Mouse (Mus musculus) lung, embryonic 14.5 days (tissue): ENCODE measurements at regions not wholly inside any gene's neighbourhood (a gene's known extent, or its start where the extent isn't known, plus 50 kb on each side); places are given as distances from the start of the nearest gene placed in this dataset.

Experiments
- ATAC-seq: fragments of 200-750 bp; cut with Nextera tagmentation; 2 replicates; pipeline ENCODE4 v1.8.0; 2017; ENCODE audit warnings: mild to moderate bottlenecking, moderate TSS enrichment, moderate library complexity; ENCODE audit not compliant: insufficient read depth
- DNase-seq: peaks from one replicate; pipeline ENCODE4 v3.0.0-alpha.2; 2015
- H3K27ac ChIP-seq: fragments of 300-500 bp; sonication (generic); 2 replicates; pipeline ENCODE4 v1.5.1; 2014; ENCODE audit warnings: low read depth, mild to moderate bottlenecking, moderate library complexity
- H3K27me3 ChIP-seq: fragments of 300-500 bp; sonication (generic); 2 replicates; pipeline ENCODE4 v1.6.1; 2014; ENCODE audit warnings: low read length, control low read depth; ENCODE audit not compliant: insufficient read depth
- H3K36me3 ChIP-seq: fragments of 300-500 bp; sonication (generic); 2 replicates; pipeline ENCODE4 v1.6.1; 2014; ENCODE audit warnings: control low read depth; ENCODE audit not compliant: insufficient read depth
- H3K4me1 ChIP-seq: fragments of 300-500 bp; sonication (generic); 2 replicates; pipeline ENCODE4 v1.6.1; 2014; ENCODE audit warnings: antibody characterized with exemption, control low read depth; ENCODE audit not compliant: insufficient read depth
- H3K4me2 ChIP-seq: fragments of 300-500 bp; sonication (generic); 2 replicates; pipeline ENCODE4 v1.6.1; 2014; ENCODE audit warnings: mild to moderate bottlenecking
- H3K4me3 ChIP-seq: fragments of 300-500 bp; sonication (generic); 2 replicates; pipeline ENCODE4 v1.5.1; 2014; ENCODE audit warnings: low read depth, low read length
- H3K9ac ChIP-seq: fragments of 300-500 bp; sonication (generic); 2 replicates; pipeline ENCODE4 v1.6.1; 2014
- H3K9me3 ChIP-seq: fragments of 300-500 bp; sonication (generic); 2 replicates; pipeline ENCODE4 v1.6.1; 2016; ENCODE audit warnings: low read depth, low read length, control low read depth
- CTCF ChIP-seq: IDR thresholded peaks from 2 replicates; pipeline ENCODE4 v1.5.1; 2016; ENCODE audit warnings: antibody characterized with exemption, low read depth
- WGBS: fragments of 180-500 bp; shearing (Covaris S2); extraction: QIAGEN DNeasy Blood & Tissue Kit; methylation state at CpG from one replicate; pipeline ENCODE4 v1.1.7; 2014; 5-methylcytosine and 5-hydroxymethylcytosine counted together

DNA sequence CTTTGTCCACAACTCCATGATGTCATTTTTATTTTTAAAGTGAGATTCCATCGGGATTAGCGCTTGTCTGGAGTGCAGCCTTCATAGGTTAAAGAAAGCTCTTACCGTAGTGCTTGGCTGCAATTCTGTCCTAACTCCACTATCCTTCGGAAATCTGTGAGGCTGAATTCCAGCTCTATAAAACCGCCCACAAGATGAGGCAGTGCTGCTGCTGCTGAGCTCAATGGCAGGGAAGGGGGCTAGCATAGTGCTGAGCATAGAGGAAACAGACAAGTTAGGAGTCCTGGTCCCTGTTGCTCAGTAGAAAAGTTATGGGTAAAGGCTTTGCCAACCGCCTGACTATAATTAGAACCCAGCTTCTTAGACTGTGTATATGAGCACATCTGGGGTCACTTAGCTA lies 163.5 kb downstream of the Maf start:
- Histone ChIP-seq H3K27ac (no peak overlapping the region), H3K4me3 (no peak overlapping the region), H3K36me3 (no peaks in the 10 kb centered on the region), H3K9me3 (no peaks in the 10 kb centered on the region), H3K27me3 (no peaks in the 10 kb centered on the region), H3K4me2 (no peak overlapping the region), H3K9ac (no peak overlapping the region), H3K4me1 (no peaks in the 10 kb centered on the region)
- ATAC-seq = no peak
- 68% methylated on average over 6 of the region's 6 CpGs for WGBS
- DNase-seq = no peak
- TF ChIP-seq CTCF = no peak

DNA sequence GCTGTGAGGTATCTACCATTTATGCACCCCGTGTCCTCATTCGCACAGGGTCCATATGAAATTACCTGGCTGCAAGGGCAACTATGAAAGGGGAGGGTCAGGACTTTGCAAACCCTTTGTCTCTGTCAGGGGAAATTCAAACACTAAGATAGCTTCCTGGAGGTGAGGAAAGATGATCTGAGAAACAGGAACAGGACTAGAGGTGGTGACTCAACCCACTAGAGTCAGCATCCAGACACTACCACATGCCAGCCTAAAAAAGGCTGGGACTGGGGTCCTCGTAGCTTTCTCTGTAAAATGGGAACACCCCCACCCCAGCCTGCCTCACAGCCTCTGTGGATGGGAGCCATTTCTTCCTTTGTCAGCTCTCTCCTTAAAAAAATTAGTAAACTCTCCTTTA lies 164.7 kb downstream of the Maf start:
- H3K27ac ChIP-seq = no peak overlapping the region
- no peak overlapping the region for H3K4me2 ChIP-seq
- no peaks in the 10 kb centered on the region for H3K36me3 ChIP-seq
- ATAC-seq (no peak), DNase-seq (no peak)
- H3K9me3 ChIP-seq = no peaks in the 10 kb centered on the region
- WGBS = 85% methylated on average over 3 of the region's 3 CpGs
- no peaks in the 10 kb centered on the region for H3K27me3 ChIP-seq
- no peak overlapping the region for H3K4me3 ChIP-seq
- no peak overlapping the region for H3K9ac ChIP-seq
- no peak for TF ChIP-seq CTCF
- no peaks in the 10 kb centered on the region for H3K4me1 ChIP-seq

GRCm38 (mm10) chr8:115539600-115539999 lies 168.0 kb downstream of the Maf start:
- WGBS = 70% methylated on average over 9 of the region's 9 CpGs
- no peak overlapping the region for H3K27ac ChIP-seq
- H3K36me3 ChIP-seq = no peaks in the 10 kb centered on the region
- no peak overlapping the region for H3K4me3 ChIP-seq
- H3K27me3 ChIP-seq = no peaks in the 10 kb centered on the region
- no peaks in the 10 kb centered on the region for H3K4me1 ChIP-seq
- H3K9ac ChIP-seq = no peak overlapping the region
- TF ChIP-seq CTCF = no peak
- DNase-seq (peak; percentile 35), ATAC-seq (no peak)
- no peaks in the 10 kb centered on the region for H3K9me3 ChIP-seq
- H3K4me2 ChIP-seq = 0 out of 2 replicates have a peak overlapping the region, but pooled peaks have one; percentile 5

GRCm38 (mm10) chr8:115538236-115538635 lies 169.4 kb downstream of the Maf start:
- H3K36me3 ChIP-seq = no peaks in the 10 kb centered on the region
- H3K4me2 ChIP-seq = no peak overlapping the region
- no peak overlapping the region for H3K27ac ChIP-seq
- no peak overlapping the region for H3K4me3 ChIP-seq
- no peak overlapping the region for H3K9ac ChIP-seq
- DNase-seq (no peak), ATAC-seq (no peak)
- no peaks in the 10 kb centered on the region for H3K9me3 ChIP-seq
- no peak for TF ChIP-seq CTCF
- H3K4me1 ChIP-seq = no peaks in the 10 kb centered on the region
- WGBS = 52% methylated on average over 4 of the region's 4 CpGs
- no peaks in the 10 kb centered on the region for H3K27me3 ChIP-seq

GRCm38 (mm10) chr8:115537761-115538160 lies 169.8 kb downstream of the Maf start:
- Histone ChIP-seq H3K9ac (no peak overlapping the region), H3K4me2 (no peak overlapping the region), H3K36me3 (no peaks in the 10 kb centered on the region), H3K4me3 (no peak overlapping the region), H3K27me3 (no peaks in the 10 kb centered on the region), H3K27ac (no peak overlapping the region), H3K4me1 (no peaks in the 10 kb centered on the region), H3K9me3 (no peaks in the 10 kb centered on the region)
- ATAC-seq (no peak), DNase-seq (no peak)
- WGBS = 55% methylated on average over 5 of the region's 5 CpGs
- TF ChIP-seq CTCF = no peak

- Histone ChIP-seq H3K4me2 (no peak overlapping the region), H3K9me3 (no peaks in the 10 kb centered on the region), H3K4me1 (no peaks in the 10 kb centered on the region), H3K36me3 (no peaks in the 10 kb centered on the region), H3K27me3 (no peaks in the 10 kb centered on the region), H3K9ac (no peak overlapping the region), H3K4me3 (no peak overlapping the region), H3K27ac (no peak overlapping the region)
- peak; percentile 25 for DNase-seq
- WGBS = 39% methylated on average over 19 of the region's 19 CpGs
- no peak for TF ChIP-seq CTCF
- no peak for ATAC-seq
These were observed 170.8 kb downstream of the Maf start for GRCm38 (mm10) chr8:115536554-115537346.

DNA sequence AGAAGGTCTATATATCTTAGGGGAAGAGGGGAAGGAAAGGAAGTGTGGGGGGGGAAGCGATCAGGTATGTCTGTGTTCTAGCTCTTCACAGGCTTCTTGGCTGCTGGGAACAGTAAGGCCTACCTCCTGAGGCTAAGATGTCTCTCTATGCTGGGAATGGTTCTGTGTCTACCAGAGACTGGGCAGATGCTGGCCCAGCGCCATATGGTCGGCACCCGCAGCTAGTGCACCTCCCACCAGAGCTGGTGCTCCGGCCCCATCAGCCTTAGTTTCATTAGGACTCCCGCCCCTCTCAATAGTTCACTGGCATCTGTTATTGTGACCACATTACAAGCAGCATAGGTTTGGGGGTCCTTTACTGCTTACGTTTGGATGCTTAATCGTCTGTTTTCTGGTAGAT lies 171.6 kb downstream of the Maf start:
- 80% methylated on average over 8 of the region's 8 CpGs for WGBS
- ATAC-seq = no peak
- no peak overlapping the region for H3K4me2 ChIP-seq

More for the DNA sequence above, 171.6 kb downstream of the Maf start:
- Histone ChIP-seq H3K27me3 (no peaks in the 10 kb centered on the region), H3K36me3 (no peaks in the 10 kb centered on the region), H3K9me3 (no peaks in the 10 kb centered on the region), H3K4me3 (no peak overlapping the region), H3K9ac (no peak overlapping the region), H3K27ac (no peak overlapping the region), H3K4me1 (no peaks in the 10 kb centered on the region)
- no peak for TF ChIP-seq CTCF
- no peak for DNase-seq
